Mouse (Mus musculus): ENCODE measurements around the gene Rhox4a.
"Not testable (repeated sequence)": the region's sequence is repeated elsewhere in the genome, so short reads cannot be mapped to it uniquely, and the experiment has no call there.

Rhox4a gene

GRCm38 (mm10) chrX:37265038-37265437 lies at the start of gene Rhox4a:
Rhox4a (plus strand) TSS chrX:37265338.
- DNase-seq (ENCODE audit: low spot score in 2 of 2): not testable (repeated sequence)

- DNase-seq (ENCODE audit: low spot score in 2 of 2): not testable (repeated sequence)
These were observed 43.0 kb upstream of the Rhox4a start, which contains the start of gene Rhox1 for GRCm38 (mm10) chrX:37222158-37222557. Rhox1 (minus strand) TSS chrX:37222258.

GRCm38 (mm10) chrX:37244676-37245075 lies 20.5 kb upstream of the Rhox4a start, which contains the start of gene Rhox2a:
Rhox2a (plus strand) TSS chrX:37244976.
- DNase-seq (ENCODE audit: low spot score in 2 of 2): not testable (repeated sequence)

- not testable (repeated sequence) for DNase-seq (ENCODE audit: low spot score in 2 of 2)
These were observed 15.5 kb upstream of the Rhox4a start, which contains the start of gene Rhox3a for GRCm38 (mm10) chrX:37249619-37250018. Rhox3a (plus strand) TSS chrX:37249919.
